Mouse (Mus musculus): Measurements from ENCODE around the gene Nadk2.
A peak's percentile ranks its signal among the peaks of the same experiment; 100 is the strongest.

Gene Nadk2

GRCm38 (mm10) chr15:9070912-9071555 is at the start of gene Nadk2:
Nadk2 (plus strand) TSS chr15:9071260.
- DNase-seq (ENCODE audit: inconsistent ontology term), result peak; percentile 100

GRCm38 (mm10) chr15:9055704-9056103 is 15.4 kb upstream of the Nadk2 start:
- no peak for DNase-seq (ENCODE audit: inconsistent ontology term)

GRCm38 (mm10) chr15:9059856-9060255 is 11.2 kb upstream of the Nadk2 start:
- no peak for DNase-seq (ENCODE audit: inconsistent ontology term)

- DNase-seq (ENCODE audit: inconsistent ontology term), result peak; percentile 49
These were observed 9.7 kb upstream of the Nadk2 start for GRCm38 (mm10) chr15:9061150-9061882.

GRCm38 (mm10) chr15:9068881-9069280 is 2.2 kb upstream of the Nadk2 start:
- no peak for DNase-seq (ENCODE audit: inconsistent ontology term)

GRCm38 (mm10) chr15:9070353-9070752 is 707 bp upstream of the Nadk2 start:
- peak; percentile 25 for DNase-seq (ENCODE audit: inconsistent ontology term)

- DNase-seq (ENCODE audit: inconsistent ontology term), result peak; percentile 57
These were observed 790 bp downstream of the Nadk2 start for GRCm38 (mm10) chr15:9071556-9072544.

- peak; percentile 41 for DNase-seq (ENCODE audit: inconsistent ontology term)
These were observed 1.6 kb downstream of the Nadk2 start for GRCm38 (mm10) chr15:9072630-9073029.

- no peak for DNase-seq (ENCODE audit: inconsistent ontology term)
These were observed 2.1 kb downstream of the Nadk2 start for GRCm38 (mm10) chr15:9073067-9073608.

- DNase-seq (ENCODE audit: inconsistent ontology term), result peak; percentile 13
These were observed 2.6 kb downstream of the Nadk2 start for GRCm38 (mm10) chr15:9073684-9074083.

- no peak for DNase-seq (ENCODE audit: inconsistent ontology term)
These were observed 3.1 kb downstream of the Nadk2 start for GRCm38 (mm10) chr15:9074139-9074538.

- DNase-seq (ENCODE audit: inconsistent ontology term), result peak; percentile 63
These were observed 3.6 kb downstream of the Nadk2 start for GRCm38 (mm10) chr15:9074671-9075070.

- no peak for DNase-seq (ENCODE audit: inconsistent ontology term)
These were observed 4.6 kb downstream of the Nadk2 start for GRCm38 (mm10) chr15:9075608-9076200.

GRCm38 (mm10) chr15:9078481-9079300 is 7.6 kb downstream of the Nadk2 start:
- DNase-seq (ENCODE audit: inconsistent ontology term), result no peak

- no peak for DNase-seq (ENCODE audit: inconsistent ontology term)
These were observed 8.6 kb downstream of the Nadk2 start for GRCm38 (mm10) chr15:9079626-9080025.

- no peak for DNase-seq (ENCODE audit: inconsistent ontology term)
These were observed 9.1 kb downstream of the Nadk2 start for GRCm38 (mm10) chr15:9080206-9080605.

- DNase-seq (ENCODE audit: inconsistent ontology term), result no peak
These were observed 10.2 kb downstream of the Nadk2 start for GRCm38 (mm10) chr15:9081294-9081693.

GRCm38 (mm10) chr15:9082753-9083152 is 11.7 kb downstream of the Nadk2 start:
- no peak for DNase-seq (ENCODE audit: inconsistent ontology term)

- DNase-seq (ENCODE audit: inconsistent ontology term), result peak; percentile 83
These were observed 15.8 kb downstream of the Nadk2 start for GRCm38 (mm10) chr15:9086813-9087212.

- DNase-seq (ENCODE audit: inconsistent ontology term), result no peak
These were observed 16.4 kb downstream of the Nadk2 start for GRCm38 (mm10) chr15:9087421-9087820.
